Mouse (Mus musculus): ENCODE results near the gene Cdh4.

Cdh4 gene

DNA sequence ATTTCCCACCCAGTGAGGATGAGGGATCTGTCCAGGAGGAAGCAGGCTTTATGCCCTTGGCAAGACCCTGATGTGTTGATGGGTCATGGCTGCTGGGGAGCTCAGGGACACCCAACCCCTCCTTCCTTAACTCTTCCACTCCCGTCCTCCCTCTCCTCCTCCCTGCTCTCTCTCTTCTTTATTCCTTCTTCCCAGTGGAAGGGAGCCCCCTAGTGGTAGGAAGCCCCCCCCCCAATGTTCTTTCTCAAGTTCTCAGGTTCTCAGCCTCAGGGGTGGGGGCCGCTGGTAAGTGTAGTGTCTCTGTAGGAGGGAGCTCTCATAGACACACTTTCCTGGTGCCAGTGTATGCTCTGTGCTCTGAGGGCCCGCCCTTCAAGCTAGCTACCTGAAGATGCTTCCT lies 421.0 kb downstream of the Cdh4 start:
- in situ Hi-C loops (cut with MboI) = no loop called here

DNA sequence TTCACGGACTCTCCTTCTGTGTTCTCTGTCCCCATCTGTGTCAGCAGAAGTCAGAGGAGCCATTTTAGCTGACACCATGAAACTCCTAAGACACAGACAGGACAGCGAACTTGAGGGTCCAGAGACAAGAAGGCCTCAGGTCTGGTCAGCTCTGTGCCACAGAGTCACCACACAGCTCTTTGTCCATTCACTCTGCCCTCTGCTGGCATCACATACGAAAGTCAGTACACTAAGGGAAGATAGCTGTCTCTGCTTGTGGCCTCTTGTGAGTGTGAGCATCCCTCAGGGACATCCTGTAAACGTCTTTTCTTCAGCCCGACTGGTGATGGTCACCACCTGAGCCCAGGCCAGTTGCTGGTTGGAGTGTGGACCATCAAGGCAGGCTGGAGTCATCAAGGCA lies 422.9 kb downstream of the Cdh4 start:
- in situ Hi-C loops (cut with MboI) = no loop called here

DNA sequence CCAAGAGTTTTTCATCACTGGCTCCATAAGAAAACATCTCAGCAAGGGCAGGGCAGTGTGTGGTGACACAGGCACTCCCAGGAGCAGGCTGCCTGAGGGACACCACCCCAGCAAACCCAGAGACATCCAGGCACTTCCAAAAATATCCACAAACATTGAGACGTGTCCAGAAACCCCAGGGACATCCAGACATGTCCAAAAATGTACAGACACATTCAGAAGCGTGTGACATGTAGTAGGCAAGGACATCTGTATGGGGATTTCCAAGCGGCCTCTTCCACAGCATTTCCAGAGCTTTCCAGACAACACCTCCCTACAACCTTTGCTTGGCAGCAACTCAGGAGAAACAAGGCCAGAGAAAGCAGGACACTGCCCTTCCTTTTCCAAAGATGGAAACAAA lies 425.4 kb downstream of the Cdh4 start:
- in situ Hi-C loops (cut with MboI) = no loop called here

DNA sequence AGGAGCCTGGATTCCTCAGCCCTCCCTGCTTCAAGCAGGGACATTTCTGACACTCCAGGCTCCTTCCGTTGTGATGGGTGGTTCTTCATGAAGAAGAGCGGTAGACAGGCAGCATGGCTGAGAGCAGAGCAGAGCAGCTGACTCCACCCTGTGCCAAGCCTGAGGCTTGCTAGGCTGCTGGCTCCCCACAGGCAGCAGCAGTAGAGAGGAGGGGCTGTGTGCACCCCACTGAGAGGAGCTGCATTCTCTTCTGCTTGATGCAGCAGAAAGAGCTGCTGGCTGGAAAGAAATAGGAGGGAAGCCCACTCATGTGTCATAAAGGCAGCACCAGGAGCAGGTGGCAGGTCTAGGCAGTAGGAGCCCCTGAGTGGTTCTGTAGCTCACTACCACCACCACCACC lies 427.6 kb downstream of the Cdh4 start:
- in situ Hi-C loops (cut with MboI) = no loop called here

DNA sequence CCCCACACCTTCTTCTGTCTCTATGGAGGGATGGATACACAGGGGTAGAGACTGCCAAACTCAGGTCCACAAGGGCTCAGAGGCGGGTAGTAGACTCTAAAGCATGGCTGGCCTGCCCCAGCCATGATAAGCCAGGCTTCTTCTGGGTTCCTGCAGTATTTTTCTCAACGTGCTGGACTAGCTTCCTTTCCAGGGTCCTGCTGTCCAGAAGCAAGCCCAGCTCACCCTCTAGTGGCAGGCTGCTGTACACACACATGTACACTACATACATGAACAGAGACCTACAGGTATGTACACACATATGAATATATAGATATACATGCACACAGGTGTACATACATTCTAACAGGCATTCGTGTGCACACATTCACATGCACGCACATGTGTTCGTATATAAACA lies 430.5 kb downstream of the Cdh4 start:
- in situ Hi-C loops (cut with MboI) = no loop called here

DNA sequence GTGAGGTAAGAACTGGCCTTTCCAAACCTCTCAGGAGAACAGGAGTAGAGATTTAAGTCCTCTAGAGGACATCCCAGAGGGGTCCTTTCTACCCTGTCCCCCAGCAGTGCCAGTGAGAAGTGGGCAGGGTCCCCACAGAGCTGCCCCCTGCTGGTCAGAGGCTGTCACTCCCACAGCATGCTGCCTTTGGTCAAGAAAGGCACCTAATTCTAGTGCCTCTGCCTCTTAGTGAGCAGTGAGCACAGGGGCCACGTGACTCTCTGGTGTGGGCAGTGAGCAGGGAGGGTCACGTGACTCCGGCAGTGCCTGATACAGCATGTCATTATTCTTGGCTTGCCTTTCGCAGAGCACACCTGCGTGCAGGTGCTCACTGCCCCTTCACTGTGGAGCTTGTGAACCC lies 431.1 kb downstream of the Cdh4 start:
- in situ Hi-C loops (cut with MboI) = no loop called here

DNA sequence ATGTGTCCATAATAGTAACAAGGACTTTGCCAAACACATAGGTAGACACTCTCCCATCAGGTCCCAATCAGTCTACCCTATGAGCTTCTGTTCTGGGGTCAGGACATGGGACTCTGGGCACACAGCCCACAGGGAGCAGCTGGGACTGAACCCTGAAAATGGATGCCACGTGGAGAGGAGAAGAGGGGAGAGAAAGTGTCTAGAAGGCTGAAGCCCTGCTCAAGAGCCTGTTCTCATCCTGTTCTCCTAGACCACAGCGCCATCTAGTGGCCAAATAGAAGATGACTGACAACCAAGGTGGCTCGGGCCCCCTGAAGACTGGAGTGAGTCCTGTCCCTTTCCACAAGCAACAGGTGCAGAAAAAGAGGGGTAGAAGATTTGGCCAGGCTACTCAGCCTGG lies 432.9 kb downstream of the Cdh4 start:
- in situ Hi-C loops (cut with MboI) = no loop called here

DNA sequence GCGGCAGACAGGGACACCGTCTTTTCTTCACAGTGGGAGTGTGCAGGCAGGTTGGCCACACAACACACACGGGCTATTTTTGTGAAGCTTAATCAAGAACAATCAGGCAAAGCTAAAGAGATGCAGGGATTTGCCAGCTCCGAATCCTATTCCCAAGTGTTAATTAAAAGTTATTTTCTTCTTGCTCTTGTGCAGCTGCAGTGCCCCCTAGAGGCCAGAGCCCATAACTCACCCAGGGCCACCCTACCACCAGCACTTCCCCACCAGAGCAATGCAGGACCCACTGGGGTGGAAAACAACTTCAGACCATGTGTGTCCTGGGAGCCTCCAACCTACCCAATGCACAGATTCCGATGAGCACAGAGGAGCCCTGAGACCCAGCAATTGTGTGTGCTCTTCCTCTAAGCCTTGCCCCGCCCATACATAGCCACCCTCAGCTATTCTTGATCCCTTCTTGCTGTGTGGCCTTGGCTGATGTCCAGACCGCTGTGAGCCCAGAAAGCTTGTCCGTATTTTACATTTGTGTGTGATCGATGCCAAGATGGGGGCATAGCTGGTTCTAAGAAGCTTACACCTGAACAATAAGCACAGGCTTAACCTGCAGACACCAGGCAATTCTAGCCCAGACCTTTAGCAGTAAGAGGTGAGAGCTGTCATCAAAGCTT lies 435.5 kb downstream of the Cdh4 start:
- in situ Hi-C loops (cut with MboI) = no loop called here

DNA sequence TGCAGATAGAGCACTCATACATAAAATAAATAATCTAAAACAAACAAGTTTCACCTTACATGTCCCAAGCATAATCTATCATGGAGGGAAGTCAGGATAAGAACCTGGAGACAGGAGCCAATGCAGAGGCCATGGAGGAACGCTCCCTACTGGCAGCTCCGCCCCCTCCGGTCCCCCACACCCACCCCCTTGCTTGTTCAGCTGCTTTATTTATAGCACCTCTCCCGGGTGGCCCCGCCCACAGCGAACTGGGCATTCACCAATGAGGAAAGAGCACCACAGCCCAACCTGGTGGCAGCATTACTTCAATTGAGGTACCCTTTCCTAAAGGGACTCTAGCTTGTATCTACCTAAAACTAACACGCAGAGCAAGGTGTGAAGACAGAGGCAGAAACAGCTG lies 442.3 kb downstream of the Cdh4 start:
- in situ Hi-C loops (cut with MboI) = no loop called here

DNA sequence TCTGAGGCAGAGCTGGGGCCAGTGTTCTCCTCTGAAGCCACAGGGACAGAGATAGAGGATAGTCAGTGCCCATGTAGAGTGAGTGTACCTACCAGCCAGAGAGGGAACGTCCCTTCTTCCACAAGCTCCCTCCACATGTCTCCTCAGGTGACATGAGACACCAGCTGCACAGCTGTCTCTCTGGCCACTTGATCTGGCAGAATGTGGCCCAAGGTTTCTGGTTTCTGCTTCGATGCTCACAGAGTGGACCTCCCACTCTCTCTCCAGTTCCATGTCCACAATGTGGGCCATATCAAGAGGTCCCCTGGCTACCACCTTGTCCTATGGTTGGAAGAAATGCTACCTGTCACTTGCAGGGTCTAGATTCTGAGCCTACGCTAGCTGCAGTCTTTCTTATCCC lies 448.8 kb downstream of the Cdh4 start:
- in situ Hi-C loops (cut with MboI) = no loop called here

DNA sequence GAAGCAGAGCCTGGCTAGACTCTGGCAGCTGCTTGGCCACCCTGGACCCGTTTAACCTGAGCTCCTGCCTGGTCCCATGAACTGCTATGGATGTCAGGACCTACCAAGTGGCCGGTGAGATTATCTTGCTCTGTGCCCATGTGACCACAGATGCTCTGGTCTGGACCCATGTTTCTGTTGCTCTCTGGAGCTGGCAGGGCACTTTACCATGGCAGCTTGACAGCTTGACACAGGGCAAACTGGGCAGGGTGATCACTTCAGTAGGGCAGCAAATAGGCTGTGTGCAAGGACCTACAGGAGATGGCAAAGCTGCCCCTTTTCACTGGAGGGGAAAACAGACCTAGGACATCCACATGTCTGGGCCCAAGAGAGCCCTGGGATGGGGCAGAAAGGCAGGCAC lies 454.7 kb downstream of the Cdh4 start:
- in situ Hi-C loops (cut with MboI) = no loop called here

DNA sequence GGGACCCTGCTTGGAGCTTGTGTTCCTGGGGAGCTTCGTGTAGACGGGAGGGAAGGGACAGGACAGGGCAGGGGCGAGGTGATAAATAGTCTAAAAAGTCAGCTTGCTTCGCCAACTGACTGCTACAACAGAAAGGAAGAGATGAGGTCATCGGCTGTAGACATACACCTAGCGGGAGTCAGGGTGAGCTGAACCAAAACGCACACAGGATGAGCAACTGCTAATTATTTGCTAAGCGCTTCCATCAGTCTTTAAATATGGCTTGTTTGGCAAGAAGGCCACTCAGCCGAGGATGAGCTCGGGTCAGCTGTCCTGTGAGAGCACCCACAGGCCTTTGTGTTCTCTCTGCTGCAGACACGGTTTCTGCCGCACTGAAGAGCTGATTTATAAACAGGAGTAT lies 470.7 kb downstream of the Cdh4 start:
- in situ Hi-C loops (cut with MboI) = no loop called here

DNA sequence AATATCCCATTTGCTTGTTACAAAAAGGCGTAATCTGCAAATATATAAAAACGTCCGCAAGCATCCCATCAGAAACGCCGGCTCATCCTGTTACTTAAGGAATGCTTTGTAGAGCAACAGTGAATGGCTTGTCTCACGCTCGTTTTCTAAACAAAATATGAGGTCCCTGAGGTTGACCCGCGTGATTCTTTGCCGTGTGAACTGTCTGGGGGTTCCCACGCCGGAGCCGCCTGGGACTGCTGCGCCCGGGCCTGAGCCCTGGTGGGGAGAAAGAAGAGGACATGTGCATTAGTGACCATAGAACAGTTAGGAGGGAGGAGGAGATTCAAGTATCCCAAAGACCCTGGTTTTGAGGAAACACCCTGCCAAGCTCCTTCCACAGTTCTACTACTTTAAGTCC lies 471.1 kb downstream of the Cdh4 start:
- in situ Hi-C loops (cut with MboI) = no loop called here

DNA sequence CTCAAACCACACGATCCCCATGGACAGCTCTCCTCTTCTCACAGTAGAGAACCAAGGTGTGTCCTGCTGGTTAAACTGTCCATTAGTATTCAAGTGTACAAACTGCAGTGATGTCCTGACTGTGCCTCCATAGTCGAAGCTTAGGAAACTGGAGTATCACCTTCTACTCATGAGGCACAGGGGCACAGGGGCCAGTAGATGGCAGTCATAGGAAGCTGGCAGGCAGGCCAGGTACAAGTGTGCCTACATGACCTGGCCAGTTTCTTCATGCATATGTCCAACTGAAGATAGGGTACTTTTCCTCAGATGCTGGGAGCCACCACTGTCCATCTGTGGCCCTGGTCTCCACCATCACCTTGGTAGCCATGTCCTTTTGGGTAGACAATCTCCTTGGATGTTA lies 472.0 kb downstream of the Cdh4 start:
- in situ Hi-C loops (cut with MboI) = no loop called here

DNA sequence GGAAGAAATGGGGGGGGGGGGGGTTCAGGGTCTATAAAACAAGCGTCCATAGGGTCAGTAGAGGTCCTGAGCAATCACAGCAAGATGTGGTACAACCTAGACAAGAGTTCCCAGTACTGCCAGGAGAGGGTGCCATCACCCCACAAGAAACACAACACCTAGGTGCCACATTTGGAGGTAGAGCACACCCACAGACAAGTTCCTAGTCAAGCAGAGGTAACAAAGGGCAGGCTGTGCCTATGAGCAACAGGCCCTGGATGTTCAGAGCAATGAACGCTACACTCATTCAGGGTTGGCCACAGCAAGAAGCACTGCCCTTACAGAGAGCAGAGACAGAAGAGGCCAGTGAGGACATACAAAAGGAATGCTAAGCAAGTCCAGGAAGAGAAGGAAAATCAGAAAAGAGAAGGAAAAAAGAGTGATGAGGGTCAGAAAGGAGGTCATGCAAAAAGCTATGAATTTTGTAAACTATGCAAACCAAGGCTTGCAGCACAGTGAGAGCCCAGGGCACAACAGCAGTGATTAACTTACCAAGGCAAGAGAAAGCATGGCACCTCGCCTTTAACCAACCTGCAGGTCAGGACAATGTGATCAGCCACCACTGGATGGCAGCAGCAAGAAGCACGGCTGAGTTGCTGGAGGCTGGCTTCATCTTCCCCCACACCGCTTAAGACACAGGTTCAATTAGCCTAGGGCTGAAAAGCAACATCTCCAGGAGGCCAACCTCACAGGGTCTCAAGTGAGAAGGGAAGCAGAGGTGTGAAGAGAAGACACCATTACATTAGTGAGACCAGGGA lies 474.8 kb downstream of the Cdh4 start:
- in situ Hi-C loops (cut with MboI) = no loop called here

DNA sequence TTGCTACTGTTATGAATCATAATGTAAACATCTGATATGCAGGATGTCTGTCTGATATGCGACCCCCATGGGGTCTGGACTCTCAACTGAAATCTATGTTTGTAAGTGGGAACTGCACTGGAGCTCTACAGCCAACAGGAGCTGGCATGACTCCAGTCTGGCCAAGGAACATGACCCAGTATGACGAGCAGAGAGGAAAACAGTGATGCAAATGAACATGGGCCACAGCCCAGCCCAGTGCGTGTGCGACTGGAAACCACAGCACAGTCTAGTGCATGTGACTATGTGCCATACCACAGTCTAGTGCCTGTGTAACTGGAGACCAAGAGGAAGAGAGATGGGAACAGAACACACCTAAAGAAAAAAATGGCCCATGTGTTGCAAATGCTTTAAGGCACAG lies 477.8 kb downstream of the Cdh4 start:
- in situ Hi-C loops (cut with MboI) = loop anchor here (5.0 kb wide), 1 partner anchor 122 kb away; the partner anchor contains the start of genes Psma7 and Ss18l1

DNA sequence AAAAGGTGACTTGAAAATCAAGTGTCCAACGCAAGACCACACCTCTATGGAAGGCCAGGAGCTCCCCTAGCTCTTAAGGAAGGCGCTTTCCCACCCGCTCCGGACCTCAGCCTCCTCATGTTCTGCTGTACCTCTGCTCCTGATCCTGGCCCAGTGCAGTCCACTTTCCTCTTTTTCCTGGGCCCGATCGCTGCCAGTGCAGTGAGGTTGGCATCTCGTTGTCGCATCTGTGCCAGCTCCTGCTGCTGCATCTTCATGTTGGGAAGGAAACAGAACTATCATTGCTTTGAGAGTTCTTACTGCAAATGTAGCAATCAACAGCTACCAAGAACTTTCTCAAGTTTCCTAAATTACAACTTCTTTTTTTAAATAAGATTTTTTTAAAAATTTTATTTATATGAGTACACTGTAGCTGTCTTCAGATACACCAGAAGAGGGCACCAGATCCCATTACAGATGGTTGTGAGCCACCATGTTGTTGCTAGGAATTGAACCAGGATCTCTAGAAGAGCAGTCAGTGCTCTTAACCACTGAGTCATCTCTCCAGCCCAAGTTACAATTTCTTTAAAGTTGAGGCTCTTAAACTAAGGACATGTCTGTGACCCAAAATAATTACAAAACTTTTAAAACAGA lies 478.9 kb downstream of the Cdh4 start:
- in situ Hi-C loops (cut with MboI) = loop anchor here (5.0 kb wide), 1 partner anchor 121 kb away; the partner anchor contains the start of genes Psma7 and Ss18l1

DNA sequence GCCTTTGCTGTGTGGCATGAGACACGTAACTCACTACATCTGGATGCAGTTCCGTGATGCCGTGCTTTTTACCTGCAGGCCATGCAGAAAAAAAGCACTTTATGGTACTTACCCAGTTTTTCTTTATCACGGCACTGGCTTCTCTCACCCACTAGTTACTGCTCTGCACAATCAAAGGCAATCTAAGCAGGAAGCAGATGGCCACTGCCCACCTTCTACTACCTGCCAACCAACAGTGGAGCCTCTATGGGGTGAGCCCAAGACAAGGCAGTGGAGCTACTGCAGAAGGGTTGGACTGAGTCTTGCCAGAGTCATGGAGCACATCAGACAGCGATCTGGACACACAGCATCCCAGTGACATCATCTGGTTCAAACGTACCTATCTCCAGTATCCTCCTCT lies 481.8 kb downstream of the Cdh4 start:
- in situ Hi-C loops (cut with MboI) = loop anchor here (5.0 kb wide), 1 partner anchor 118 kb away; the partner anchor contains the start of genes Psma7 and Ss18l1

DNA sequence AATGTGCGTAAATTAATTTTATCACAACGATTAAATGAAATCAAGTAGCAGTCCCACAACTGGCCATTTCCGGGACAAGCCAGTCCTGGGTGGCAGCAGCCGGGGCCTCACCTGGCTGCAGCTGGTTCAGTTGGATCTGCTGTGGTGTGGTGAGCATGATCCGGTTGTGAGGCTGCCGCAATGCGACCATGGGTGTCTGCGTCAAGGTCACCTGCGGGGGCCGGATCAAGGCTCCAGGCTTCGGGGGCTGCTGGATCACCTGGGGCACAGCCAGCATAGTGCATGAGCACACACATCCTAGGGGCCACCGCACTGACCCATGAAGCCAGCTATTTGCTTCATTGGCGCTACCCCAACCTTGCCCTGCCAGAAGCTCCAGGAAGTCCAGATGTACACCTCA lies 486.9 kb downstream of the Cdh4 start:
- in situ Hi-C loops (cut with MboI) = no loop called here

DNA sequence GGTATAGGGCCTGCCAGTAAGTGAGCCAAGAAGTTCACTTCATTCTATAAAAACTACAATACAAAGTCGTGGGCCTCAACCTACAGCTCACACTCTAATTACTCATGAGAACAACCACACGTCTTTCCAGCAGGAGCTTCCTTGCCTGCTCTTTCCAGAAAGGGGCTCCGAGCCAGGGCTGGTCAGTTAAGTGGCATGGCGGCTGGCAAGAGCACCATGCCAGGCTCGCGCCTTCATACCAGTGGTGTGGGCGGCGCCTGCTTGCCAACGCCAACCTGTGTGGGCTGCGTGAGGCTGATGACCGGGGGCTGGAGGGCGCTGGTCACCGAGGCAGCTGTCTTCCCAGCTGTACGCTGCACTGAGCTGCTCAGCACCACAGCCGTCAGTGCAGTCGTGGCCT lies 489.5 kb downstream of the Cdh4 start:
- in situ Hi-C loops (cut with MboI) = no loop called here

DNA sequence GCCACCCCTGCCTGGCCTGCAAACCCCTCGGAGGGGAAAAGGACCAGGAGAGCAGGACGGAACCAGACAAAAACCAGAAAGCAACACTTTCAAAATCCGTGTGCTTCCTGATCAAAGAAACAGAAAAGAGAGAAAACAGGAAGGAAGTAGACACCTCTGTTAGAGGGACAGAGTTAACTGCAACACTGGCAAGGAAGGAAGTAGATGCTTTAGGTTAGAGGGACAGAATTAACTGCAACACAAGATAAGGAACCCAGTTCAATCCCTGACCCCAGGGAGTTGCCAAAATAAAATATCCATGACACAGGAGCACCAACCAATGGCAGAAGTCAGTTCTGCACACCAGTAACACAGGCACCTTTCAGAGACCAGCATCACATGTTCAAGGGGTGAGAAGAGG lies 491.9 kb downstream of the Cdh4 start:
- in situ Hi-C loops (cut with MboI) = no loop called here

DNA sequence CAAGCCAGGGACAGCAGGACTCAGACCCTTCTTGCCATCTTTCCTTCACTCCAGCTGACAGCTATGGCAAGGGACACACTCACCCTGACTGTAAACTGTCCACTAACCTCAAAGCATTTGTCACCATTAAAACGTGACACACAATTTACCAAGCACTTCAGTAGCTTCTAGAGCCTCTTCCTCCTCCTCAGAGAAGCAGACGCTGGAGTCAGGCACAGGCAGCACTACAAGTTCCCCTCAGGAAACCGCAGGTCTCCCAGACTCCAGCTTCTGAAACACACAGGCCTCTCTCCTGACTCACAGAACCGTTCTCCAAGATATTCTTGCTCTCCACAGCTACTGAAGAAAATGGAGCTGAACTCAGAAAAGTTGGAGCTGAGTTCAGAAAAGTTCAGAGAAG lies 494.9 kb downstream of the Cdh4 start:
- in situ Hi-C loops (cut with MboI) = no loop called here

DNA sequence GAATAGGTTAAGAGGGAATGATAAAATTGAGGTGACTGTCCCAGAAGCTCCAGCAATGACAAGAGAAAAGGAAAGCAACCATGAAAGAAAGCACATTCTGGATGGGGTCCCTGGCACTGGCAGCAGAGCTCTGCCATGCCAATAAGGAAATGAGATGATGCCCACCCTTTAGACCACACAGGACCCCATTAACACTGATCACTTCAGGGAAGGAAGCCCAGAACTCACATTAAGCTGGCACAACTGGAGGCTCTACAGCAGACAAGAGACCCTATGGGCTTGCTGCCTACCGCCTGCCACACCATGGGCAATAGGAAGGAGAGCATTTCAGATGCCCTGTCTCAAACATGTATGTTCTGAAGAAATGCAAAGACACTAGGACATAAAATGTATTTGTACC lies 499.5 kb downstream of the Cdh4 start:
- in situ Hi-C loops (cut with MboI) = no loop called here
